Mouse (Mus musculus): Measurements from ENCODE around the gene Cbx7. TPM values are rescaled to one million over a fixed set of nuclear protein-coding genes. Genes with fewer than 3 reads are reported as not detected.

The Cbx7 gene
- 171 and 233 TPM in 2 replicates for total RNA-seq (2012; rRNA removed)

DNA sequence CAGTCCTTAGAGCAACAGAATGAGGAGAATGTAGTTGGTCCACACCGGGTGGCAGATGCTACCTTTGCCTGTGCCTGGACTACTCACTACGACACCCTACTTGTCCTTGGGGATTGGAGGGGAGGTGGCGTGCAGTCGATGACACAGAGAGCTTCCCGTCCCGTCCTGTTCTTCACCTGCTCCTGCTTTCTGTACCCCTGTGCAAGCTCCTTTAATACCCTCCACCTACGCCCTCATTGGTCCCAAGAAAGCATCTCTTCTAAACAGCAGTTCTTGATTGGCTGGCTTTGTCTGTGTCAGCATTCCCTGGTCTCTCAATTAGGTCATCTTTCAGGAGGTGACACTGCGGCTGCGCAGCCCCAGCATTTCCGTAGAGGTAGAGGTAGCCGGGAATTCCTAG is at the start of gene Cbx7:
TSS of gene Cbx7 (minus strand) at position 180 of the 400 bp plus-strand sequence.
- Histone ChIP-seq H3K36me3 (ENCODE audit: control insufficient read depth, insufficient read depth, low read length, poor library complexity, severe bottlenecking) (peaks cover 28% of the 10 kb centered on the region), H3K9ac (ENCODE audit: insufficient read depth, low read depth, low read length, poor library complexity, severe bottlenecking) (peak within 1 kb of the TSS; percentile 85), H3K27ac (ENCODE audit: insufficient read depth, low read depth, low read length, poor library complexity, severe bottlenecking) (peak within 1 kb of the TSS; percentile 89), H3K9me3 (ENCODE audit: control insufficient read depth, insufficient read depth, low read depth, low read length) (no peaks in the 10 kb centered on the region), H3K4me3 (ENCODE audit: insufficient read depth in 1 of 2, low read depth in 1 of 2, low read length in 2 of 2, poor library complexity in 1 of 2, severe bottlenecking in 1 of 2) (peak within 1 kb of the TSS; percentile 80 to 97), H3K4me1 (ENCODE audit: control insufficient read depth in 2 of 2, insufficient read depth in 2 of 2, low read length in 2 of 2, poor library complexity in 1 of 2) (peaks cover 0 to 14% of the 10 kb centered on the region in 2 experiments; a peak in 3 of 4 replicates)
- DNase-seq (ENCODE audit: low read depth, low spot score) = peak; percentile 92
- TF ChIP-seq MAFK (IDR thresholded peaks at IDR 0.05; ENCODE audit: insufficient read depth, low read depth, low read length) = peak; percentile 91
- TF ChIP-seq ZNF384 (IDR thresholded peaks at IDR 0.05; ENCODE audit: low read depth, low read length) = peak; percentile 52; the same call in 1 of the 2 replicates
- TF ChIP-seq HCFC1 (IDR thresholded peaks at IDR 0.05; ENCODE audit: borderline replicate concordance, insufficient read depth, low read length) = no peak
- TF ChIP-seq CHD2 (IDR thresholded peaks at IDR 0.05; ENCODE audit: low read depth, low read length) = peak; percentile 80
- no peak for TF ChIP-seq ZC3H11A (IDR thresholded peaks at IDR 0.05; ENCODE audit: borderline replicate concordance, low read depth, low read length)
- in situ Hi-C loops (cut with MboI; ENCODE audit: low sequenced_read_pairs in 2 of 2, unreplicated experiment in 2 of 2) = no loop called here

DNA sequence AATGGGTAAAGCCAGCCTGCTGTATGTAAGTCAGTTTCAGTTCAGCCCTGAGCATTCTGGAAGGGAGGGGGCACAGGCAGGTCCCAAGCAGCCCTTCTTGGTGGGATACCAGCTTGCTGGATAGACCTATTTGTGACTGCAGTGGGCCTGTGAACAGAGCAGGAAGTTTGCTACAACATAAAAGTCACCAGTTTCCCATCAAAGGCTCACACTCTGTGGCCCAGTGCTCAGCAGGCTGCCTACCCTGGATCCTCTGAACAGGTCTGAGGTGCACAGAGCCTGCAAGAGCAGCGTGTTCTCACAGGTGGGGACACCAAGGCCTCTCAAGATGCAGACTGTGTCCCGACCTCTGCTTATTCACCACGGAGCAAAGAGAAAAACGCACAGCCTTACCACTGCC is 49.6 kb upstream of the Cbx7 start:
- Histone ChIP-seq H3K4me1 (ENCODE audit: control insufficient read depth in 2 of 2, insufficient read depth in 2 of 2, low read length in 2 of 2, poor library complexity in 1 of 2) (peaks cover 0 to 3% of the 10 kb centered on the region in 2 experiments; a peak in 1 of 4 replicates), H3K4me3 (ENCODE audit: insufficient read depth in 1 of 2, low read depth in 1 of 2, low read length in 2 of 2, poor library complexity in 1 of 2, severe bottlenecking in 1 of 2) (no peak overlapping the region), H3K36me3 (ENCODE audit: control insufficient read depth, insufficient read depth, low read length, poor library complexity, severe bottlenecking) (no peaks in the 10 kb centered on the region), H3K9ac (ENCODE audit: insufficient read depth, low read depth, low read length, poor library complexity, severe bottlenecking) (no peak overlapping the region), H3K9me3 (ENCODE audit: control insufficient read depth, insufficient read depth, low read depth, low read length) (no peaks in the 10 kb centered on the region), H3K27ac (ENCODE audit: insufficient read depth, low read depth, low read length, poor library complexity, severe bottlenecking) (no peak overlapping the region)
- no peak for TF ChIP-seq CHD2 (IDR thresholded peaks at IDR 0.05; ENCODE audit: low read depth, low read length)
- no peak for TF ChIP-seq ZC3H11A (IDR thresholded peaks at IDR 0.05; ENCODE audit: borderline replicate concordance, low read depth, low read length)
- no peak for TF ChIP-seq MAFK (IDR thresholded peaks at IDR 0.05; ENCODE audit: insufficient read depth, low read depth, low read length)
- no peak for TF ChIP-seq ZNF384 (IDR thresholded peaks at IDR 0.05; ENCODE audit: low read depth, low read length)
- TF ChIP-seq HCFC1 (IDR thresholded peaks at IDR 0.05; ENCODE audit: borderline replicate concordance, insufficient read depth, low read length) = no peak
- in situ Hi-C loops (cut with MboI; ENCODE audit: low sequenced_read_pairs in 2 of 2, unreplicated experiment in 2 of 2) = no loop called here
- DNase-seq (ENCODE audit: low read depth, low spot score) = no peak

DNA sequence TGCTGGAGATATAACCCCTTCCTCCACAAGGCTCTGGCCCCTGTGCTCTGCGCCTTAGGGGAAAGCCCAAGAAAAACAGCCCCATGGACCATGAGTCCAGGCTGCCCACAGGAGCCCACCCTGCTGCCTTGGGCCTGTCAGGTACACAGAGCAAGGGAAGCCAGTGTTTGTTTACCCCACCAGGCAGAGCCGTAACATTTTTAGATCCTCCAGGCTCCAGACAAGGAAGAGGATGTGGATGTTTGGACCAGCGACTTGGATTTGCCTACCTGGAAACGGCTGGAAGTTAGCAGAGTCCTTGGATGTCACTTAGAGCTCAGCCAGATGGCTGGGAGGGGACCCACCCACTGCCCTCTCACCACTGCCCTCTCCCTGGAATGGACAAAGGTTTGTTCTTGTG is 48.7 kb upstream of the Cbx7 start:
- in situ Hi-C loops (cut with MboI; ENCODE audit: low sequenced_read_pairs in 2 of 2, unreplicated experiment in 2 of 2) = no loop called here
- H3K36me3 ChIP-seq (ENCODE audit: control insufficient read depth, insufficient read depth, low read length, poor library complexity, severe bottlenecking) = no peaks in the 10 kb centered on the region
- no peak overlapping the region for H3K27ac ChIP-seq (ENCODE audit: insufficient read depth, low read depth, low read length, poor library complexity, severe bottlenecking)
- no peak overlapping the region for H3K9ac ChIP-seq (ENCODE audit: insufficient read depth, low read depth, low read length, poor library complexity, severe bottlenecking)
- TF ChIP-seq MAFK (IDR thresholded peaks at IDR 0.05; ENCODE audit: insufficient read depth, low read depth, low read length) (no peak), ZNF384 (IDR thresholded peaks at IDR 0.05; ENCODE audit: low read depth, low read length) (no peak), CHD2 (IDR thresholded peaks at IDR 0.05; ENCODE audit: low read depth, low read length) (no peak), ZC3H11A (IDR thresholded peaks at IDR 0.05; ENCODE audit: borderline replicate concordance, low read depth, low read length) (no peak), HCFC1 (IDR thresholded peaks at IDR 0.05; ENCODE audit: borderline replicate concordance, insufficient read depth, low read length) (no peak)
- H3K4me1 ChIP-seq (ENCODE audit: control insufficient read depth in 2 of 2, insufficient read depth in 2 of 2, low read length in 2 of 2, poor library complexity in 1 of 2) = peaks cover 0 to 9% of the 10 kb centered on the region in 2 experiments; a peak in 1 of 4 replicates
- DNase-seq (ENCODE audit: low read depth, low spot score) = no peak
- H3K4me3 ChIP-seq (ENCODE audit: insufficient read depth in 1 of 2, low read depth in 1 of 2, low read length in 2 of 2, poor library complexity in 1 of 2, severe bottlenecking in 1 of 2) = no peak overlapping the region
- no peaks in the 10 kb centered on the region for H3K9me3 ChIP-seq (ENCODE audit: control insufficient read depth, insufficient read depth, low read depth, low read length)

DNA sequence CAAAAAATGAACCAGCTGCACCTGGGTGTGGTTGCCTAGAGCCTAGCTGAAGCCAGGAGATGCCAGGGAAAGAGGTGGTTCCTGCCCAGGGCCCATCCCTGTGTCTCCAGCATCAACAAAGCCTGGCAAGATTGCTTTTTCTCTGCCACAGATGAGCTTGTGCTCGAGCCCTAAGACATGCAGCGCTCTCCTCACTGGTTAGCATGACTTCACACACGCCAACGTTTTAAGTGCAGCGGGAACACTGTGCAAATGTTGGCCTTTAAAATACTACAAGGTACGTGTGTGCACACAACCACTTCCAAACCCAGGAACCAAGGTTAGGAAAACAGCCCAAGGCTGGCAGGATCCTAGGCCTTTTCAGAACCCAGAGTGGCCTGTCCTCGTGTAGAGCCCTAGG is 48.3 kb upstream of the Cbx7 start:
- H3K9ac ChIP-seq (ENCODE audit: insufficient read depth, low read depth, low read length, poor library complexity, severe bottlenecking) = no peak overlapping the region

More for the DNA sequence above, 48.3 kb upstream of the Cbx7 start:
- Histone ChIP-seq H3K27ac (ENCODE audit: insufficient read depth, low read depth, low read length, poor library complexity, severe bottlenecking) (no peak overlapping the region), H3K4me1 (ENCODE audit: control insufficient read depth in 2 of 2, insufficient read depth in 2 of 2, low read length in 2 of 2, poor library complexity in 1 of 2) (peaks cover 0 to 9% of the 10 kb centered on the region in 2 experiments; a peak in 1 of 4 replicates), H3K4me3 (ENCODE audit: insufficient read depth in 1 of 2, low read depth in 1 of 2, low read length in 2 of 2, poor library complexity in 1 of 2, severe bottlenecking in 1 of 2) (no peak overlapping the region), H3K9me3 (ENCODE audit: control insufficient read depth, insufficient read depth, low read depth, low read length) (no peaks in the 10 kb centered on the region), H3K36me3 (ENCODE audit: control insufficient read depth, insufficient read depth, low read length, poor library complexity, severe bottlenecking) (no peaks in the 10 kb centered on the region)
- in situ Hi-C loops (cut with MboI; ENCODE audit: low sequenced_read_pairs in 2 of 2, unreplicated experiment in 2 of 2) = no loop called here
- DNase-seq (ENCODE audit: low read depth, low spot score) = no peak
- TF ChIP-seq ZC3H11A (IDR thresholded peaks at IDR 0.05; ENCODE audit: borderline replicate concordance, low read depth, low read length) = no peak
- TF ChIP-seq HCFC1 (IDR thresholded peaks at IDR 0.05; ENCODE audit: borderline replicate concordance, insufficient read depth, low read length) = no peak
- no peak for TF ChIP-seq ZNF384 (IDR thresholded peaks at IDR 0.05; ENCODE audit: low read depth, low read length)
- no peak for TF ChIP-seq CHD2 (IDR thresholded peaks at IDR 0.05; ENCODE audit: low read depth, low read length)
- no peak for TF ChIP-seq MAFK (IDR thresholded peaks at IDR 0.05; ENCODE audit: insufficient read depth, low read depth, low read length)
